Mouse (Mus musculus): Measurements from ENCODE around the gene Lhfpl4.

The Lhfpl4 gene

GRCm38 (mm10) chr6:113166661-113167251 lies 28.4 kb downstream of the Lhfpl4 start:
- WGBS: 32% methylated on average over 17 of the region's 17 CpGs

GRCm38 (mm10) chr6:113161982-113162381 lies 33.2 kb downstream of the Lhfpl4 start:
- 92% methylated on average over 1 of the region's 1 CpGs for WGBS

GRCm38 (mm10) chr6:113160106-113160505 lies 35.1 kb downstream of the Lhfpl4 start:
- 97% methylated on average over 10 of the region's 10 CpGs for WGBS

- WGBS: 88% methylated on average over 4 of the region's 4 CpGs
Measured at GRCm38 (mm10) chr6:113156064-113156463, 39.1 kb downstream of the Lhfpl4 start.

- whole genome bisulfite sequencing: 73% methylated on average over 6 of the region's 6 CpGs
Measured at GRCm38 (mm10) chr6:113154886-113155285, 40.3 kb downstream of the Lhfpl4 start.

GRCm38 (mm10) chr6:113154071-113154470 lies 41.1 kb downstream of the Lhfpl4 start:
- 98% methylated on average over 8 of the region's 8 CpGs for WGBS

GRCm38 (mm10) chr6:113145249-113145648 lies 49.9 kb downstream of the Lhfpl4 start:
- 65% methylated on average over 4 of the region's 4 CpGs for WGBS

- WGBS: 88% methylated on average over 1 of the region's 1 CpGs
Measured at GRCm38 (mm10) chr6:113144764-113145163, 50.4 kb downstream of the Lhfpl4 start.

- WGBS: 42% methylated on average over 1 of the region's 1 CpGs
Measured at GRCm38 (mm10) chr6:113141389-113142094, 53.6 kb downstream of the Lhfpl4 start.

- WGBS: 51% methylated on average over 2 of the region's 2 CpGs
Measured at GRCm38 (mm10) chr6:113133360-113133759, 61.8 kb downstream of the Lhfpl4 start.

- WGBS: 89% methylated on average over 10 of the region's 10 CpGs
Measured at GRCm38 (mm10) chr6:113120806-113121205, 74.4 kb downstream of the Lhfpl4 start.
